Mouse (Mus musculus) CH12.LX (cell line): ENCODE results near the gene Prdm2. TPM values are rescaled to one million over a fixed set of nuclear protein-coding genes. Genes with fewer than 3 reads are reported as not detected.
A peak's percentile ranks its signal among the peaks of the same experiment; 100 is the strongest.

Source experiments
- DNase-seq: peaks from one replicate; pipeline ENCODE4 v3.0.0-alpha.2; 2013; ENCODE audit errors: extremely low read depth
- H3K27ac ChIP-seq: 2 replicates; pipeline ENCODE4 v1.5.1; 2012; ENCODE audit warnings: low read depth, mild to moderate bottlenecking, control low read depth, moderate library complexity; ENCODE audit not compliant: insufficient read depth
- H3K27me3 ChIP-seq: replicated peaks from 2 replicates; pipeline ENCODE3; 2012; ENCODE audit warnings: inconsistent platforms
- H3K36me3 ChIP-seq, 2 experiments: replicated peaks in 1 of 2; 2 replicates each; pipeline versions ENCODE3 to v1.6.1; 2012; ENCODE audit warnings: inconsistent platforms in 1 of 2, low read length in 1 of 2, mild to moderate bottlenecking in 1 of 2, mixed read lengths in 1 of 2, moderate library complexity in 1 of 2; ENCODE audit not compliant: control insufficient read depth in 1 of 2, insufficient read depth in 1 of 2
- H3K4me1 ChIP-seq, 2 experiments: 2 replicates each; pipeline ENCODE4 v1.6.1; 2012; ENCODE audit warnings: inconsistent platforms in 1 of 2, moderate library complexity in 1 of 2; ENCODE audit not compliant: insufficient read depth in 2 of 2, control insufficient read depth in 1 of 2
- H3K4me2 ChIP-seq: 2 replicates; pipeline ENCODE4 v1.6.1; 2012; ENCODE audit warnings: low read depth, mild to moderate bottlenecking, control low read depth; ENCODE audit not compliant: poor library complexity, insufficient read depth, severe bottlenecking
- H3K4me3 ChIP-seq, 3 experiments: fragments of 150-350 bp in 1 of 3; sonication (generic) in 1 of 3; replicated peaks in 1 of 3; 2 replicates each; pipeline versions ENCODE3 to v1.5.1; 2011 to 2012; ENCODE audit warnings: low read depth in 2 of 3, low read length in 2 of 3, mild to moderate bottlenecking in 2 of 3, moderate library complexity in 2 of 3, control low read depth in 1 of 3, improper control_type of control experiment in 1 of 3, inconsistent platforms in 1 of 3, mixed read lengths in 1 of 3; ENCODE audit not compliant: poor library complexity in 1 of 3
- H3K79me2 ChIP-seq: replicated peaks from 2 replicates; pipeline ENCODE4 v1.6.1; 2012; ENCODE audit warnings: mild to moderate bottlenecking, moderate library complexity; ENCODE audit not compliant: control insufficient read depth, poor library complexity, insufficient read depth, severe bottlenecking; ENCODE audit errors: extremely low read depth
- H3K9ac ChIP-seq: 2 replicates; pipeline ENCODE4 v1.6.1; 2012; ENCODE audit warnings: low read depth, mild to moderate bottlenecking, control low read depth, moderate library complexity; ENCODE audit not compliant: insufficient read depth
- H3K9me3 ChIP-seq: replicated peaks from 2 replicates; pipeline ENCODE3; 2012; ENCODE audit warnings: low read length, inconsistent platforms, mixed read lengths
- BHLHE40 ChIP-seq: IDR thresholded peaks from 2 replicates; pipeline ENCODE4 v1.6.1; 2011; ENCODE audit warnings: mild to moderate bottlenecking, low read depth, low read length, improper control_type of control experiment
- CTCF ChIP-seq, 2 experiments: IDR thresholded peaks in 1 of 2; conservative IDR thresholded peaks in 1 of 2; 2 replicates each; pipeline ENCODE4 v1.5.1; 2011 to 2012; ENCODE audit warnings: low read depth in 2 of 2, low read length in 2 of 2, improper control_type of control experiment in 1 of 2, inconsistent platforms in 1 of 2, mild to moderate bottlenecking in 1 of 2, moderate library complexity in 1 of 2
- E2F4 ChIP-seq: IDR thresholded peaks from 2 replicates; pipeline ENCODE4 v1.6.1; 2011; ENCODE audit warnings: low read depth, low read length, improper control_type of control experiment; ENCODE audit not compliant: insufficient replicate concordance
- ELF1 ChIP-seq: IDR thresholded peaks from 2 replicates; pipeline ENCODE4 v1.6.1; 2014; ENCODE audit warnings: low read depth, mild to moderate bottlenecking, inconsistent platforms, low read length, improper control_type of control experiment
- EP300 ChIP-seq: IDR thresholded peaks from 2 replicates; pipeline ENCODE4 v1.6.1; 2011; ENCODE audit warnings: low read length, improper control_type of control experiment
- ETS1 ChIP-seq: conservative IDR thresholded peaks from 2 replicates; pipeline ENCODE4 v1.6.1; 2012; ENCODE audit warnings: low read depth, mild to moderate bottlenecking, inconsistent platforms, low read length, improper control_type of control experiment, moderate library complexity
- IRF4 ChIP-seq: IDR thresholded peaks from 2 replicates; pipeline ENCODE4 v1.6.1; 2014; ENCODE audit warnings: low read depth, mild to moderate bottlenecking, inconsistent platforms, low read length, improper control_type of control experiment
- MAFK ChIP-seq: IDR thresholded peaks from 2 replicates; pipeline ENCODE4 v1.6.1; 2011; ENCODE audit warnings: low read length, improper control_type of control experiment; ENCODE audit not compliant: insufficient replicate concordance
- MAX ChIP-seq: IDR thresholded peaks from 2 replicates; pipeline ENCODE4 v1.6.1; 2011; ENCODE audit warnings: low read length, improper control_type of control experiment
- MEF2A ChIP-seq: IDR thresholded peaks from 2 replicates; pipeline ENCODE4 v1.6.1; 2014; ENCODE audit warnings: low read depth, mild to moderate bottlenecking, inconsistent platforms, low read length, improper control_type of control experiment, borderline replicate concordance
- MXI1 ChIP-seq: IDR thresholded peaks from 2 replicates; pipeline ENCODE4 v1.6.1; 2011; ENCODE audit warnings: mild to moderate bottlenecking, low read depth, low read length, improper control_type of control experiment
- MYC ChIP-seq: IDR thresholded peaks from 2 replicates; pipeline ENCODE4 v1.6.1; 2011; ENCODE audit warnings: low read depth, mild to moderate bottlenecking, improper control_type of control experiment, low read length
- POLR2A ChIP-seq: IDR thresholded peaks from 2 replicates; pipeline ENCODE4 v1.6.1; 2011; ENCODE audit warnings: low read depth, mild to moderate bottlenecking, improper control_type of control experiment, low read length
- POLR2AphosphoS2 ChIP-seq: IDR thresholded peaks from 2 replicates; pipeline ENCODE4 v1.6.1; 2011; ENCODE audit warnings: low read depth, low read length, improper control_type of control experiment
- RCOR1 ChIP-seq: conservative IDR thresholded peaks from 2 replicates; pipeline ENCODE4 v1.6.1; 2012; ENCODE audit warnings: low read depth, mild to moderate bottlenecking, inconsistent platforms, low read length, improper control_type of control experiment
- SIN3A ChIP-seq: IDR thresholded peaks from 2 replicates; pipeline ENCODE4 v1.6.1; 2012; ENCODE audit warnings: low read length, improper control_type of control experiment, inconsistent platforms
- TCF12 ChIP-seq: IDR thresholded peaks from 2 replicates; pipeline ENCODE4 v1.6.1; 2014; ENCODE audit warnings: low read depth, mild to moderate bottlenecking, inconsistent platforms, low read length, improper control_type of control experiment
- UBTF ChIP-seq: IDR thresholded peaks from 2 replicates; pipeline ENCODE4 v1.6.1; 2012; ENCODE audit warnings: low read depth, mild to moderate bottlenecking, inconsistent platforms, low read length, improper control_type of control experiment, moderate library complexity
- USF1 ChIP-seq: IDR thresholded peaks from 2 replicates; pipeline ENCODE4 v1.6.1; 2014; ENCODE audit warnings: low read depth, mild to moderate bottlenecking, inconsistent platforms, low read length, improper control_type of control experiment
- ZKSCAN1 ChIP-seq: IDR thresholded peaks from 2 replicates; pipeline ENCODE4 v1.6.1; 2012; ENCODE audit warnings: low read depth, inconsistent platforms, low read length, improper control_type of control experiment, borderline replicate concordance
- dilution Hi-C: fragments of 300-500 bp; cut with MboI; formaldehyde crosslinking; loops from 2 replicates; pipeline ENCODE4 v1.14.3; 2020; ENCODE audit warnings: low sequenced_read_pairs; ENCODE audit not compliant: extremely low pct_unique_long_range_greater_than_20kb, extremely low pct_ligation_motif_present
- in situ Hi-C: fragments of 300-500 bp; cut with MboI; formaldehyde crosslinking; loops from 3 replicates; pipeline ENCODE4 v1.14.3; 2019; ENCODE audit warnings: low sequenced_read_pairs, low pct_ligation_motif_present, low pct_unique_long_range_greater_than_20kb, mixed read lengths
- polyA plus RNA-seq: library from polyadenylated mRNA; unstranded; fragments of >175 nt; gene quantifications from 2 replicates; pipeline ENCODE4 v1.2.1, GENCODE M21; 2012; ENCODE audit warnings: low read depth; ENCODE audit not compliant: insufficient read length
- total RNA-seq, 2 experiments: library from RNA; depleted of rRNA; stranded (reverse); fragments of 300-350 nt in 1 of 2; fragments of >200 nt in 1 of 2; gene quantifications; 2 replicates each; pipeline ENCODE4 v1.2.3; 2012 to 2014

The Prdm2 gene
- total and polyA plus RNA-seq, 3 experiments = 3.8 to 16.1 (median 7.1) TPM

DNA sequence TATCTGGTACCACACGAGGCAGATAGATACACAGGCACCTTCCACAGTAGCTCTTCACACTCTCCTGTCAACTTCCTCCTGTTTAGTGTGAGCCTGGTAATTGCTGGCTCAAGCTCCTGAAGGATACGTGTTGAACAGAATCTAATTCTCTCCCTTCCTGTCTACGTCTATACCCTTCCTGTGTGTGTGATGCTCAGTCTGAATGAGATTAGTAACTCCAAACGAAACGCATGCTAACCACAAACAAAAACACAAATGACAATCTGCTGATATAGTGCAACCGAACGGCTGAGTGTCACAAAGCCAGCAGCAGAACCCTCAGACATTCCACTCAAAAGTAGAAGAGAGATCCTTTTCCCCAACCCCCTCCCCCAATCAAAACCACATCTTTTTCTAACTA, 69.2 kb downstream of the Prdm2 start:
- H3K9me3 ChIP-seq = no peaks in the 10 kb centered on the region
- H3K27me3 ChIP-seq = no peaks in the 10 kb centered on the region
- TF ChIP-seq CTCF (conservative IDR thresholded peaks at IDR 0.05 in 1 of 2, IDR thresholded peaks at IDR 0.05 in 1 of 2; ENCODE audit: low read depth in 2 of 2, low read length in 2 of 2) (no peak), E2F4 (no peak), MAX (no peak), EP300 (no peak), MYC (no peak), TCF12 (no peak), RCOR1 (no peak), ZKSCAN1 (no peak), USF1 (no peak), UBTF (no peak)
- H3K36me3 ChIP-seq = peaks cover 15 to 59% of the 10 kb centered on the region in 2 experiments
- peaks cover 61% of the 10 kb centered on the region for H3K79me2 ChIP-seq
- no peak overlapping the region for H3K4me3 ChIP-seq
- peak overlapping the region; percentile 41; the same call in 1 of the 2 replicates for H3K27ac ChIP-seq
- no peak overlapping the region for H3K4me2 ChIP-seq
- peaks cover 15 to 52% of the 10 kb centered on the region in 2 experiments for H3K4me1 ChIP-seq
- no peak overlapping the region for H3K9ac ChIP-seq
- no peak for DNase-seq
- dilution Hi-C loops = no loop called here
- in situ Hi-C loops = no loop called here

DNA sequence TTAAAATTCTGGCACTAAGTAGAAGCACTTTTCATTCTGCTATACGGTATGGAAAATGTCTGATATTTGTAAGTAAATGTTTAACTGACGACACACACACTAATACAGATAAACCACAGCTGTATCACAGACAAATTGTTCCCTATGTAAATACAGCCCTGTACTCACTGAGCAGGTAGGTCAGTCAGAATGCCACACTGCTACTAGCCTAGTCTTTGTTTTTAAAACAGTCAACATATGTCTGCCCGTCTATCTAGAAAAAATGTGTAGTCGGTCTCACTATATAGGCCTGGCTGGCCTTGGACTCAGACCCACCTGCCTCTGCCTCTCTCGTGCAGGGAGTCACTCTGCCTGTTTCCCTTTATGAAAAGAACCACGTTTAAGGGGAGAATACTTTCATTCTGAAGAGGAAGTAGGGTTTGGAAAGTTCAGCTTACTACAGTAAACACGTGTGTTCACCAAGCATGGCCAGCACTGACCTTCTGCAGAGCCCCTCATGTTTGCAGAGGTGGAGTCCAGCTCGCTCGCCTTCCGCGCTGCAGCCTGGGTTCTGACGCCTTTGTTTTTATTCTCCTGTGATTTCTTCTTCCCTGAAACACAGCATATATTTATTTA, 71.0 kb downstream of the Prdm2 start:
- TF ChIP-seq ELF1 = no peak
- TF ChIP-seq MAX = peak; percentile 90
- TF ChIP-seq IRF4 = peak; percentile 48; the same call in 1 of the 2 replicates
- peak; percentile 93 for TF ChIP-seq BHLHE40
- no peak for TF ChIP-seq E2F4
- no peak for TF ChIP-seq MAFK
- 0 out of 2 replicates have a peak, but pooled peaks have one; percentile 23 for TF ChIP-seq EP300
- TF ChIP-seq USF1 = no peak
- TF ChIP-seq SIN3A = peak; percentile 73
- no peak for TF ChIP-seq POLR2A
- TF ChIP-seq MXI1 = peak; percentile 94
- peak; percentile 93 for TF ChIP-seq MYC
- TF ChIP-seq ETS1 = peak; percentile 75
- no peak for TF ChIP-seq POLR2AphosphoS2
- TF ChIP-seq MEF2A = peak; percentile 10; the same call in 1 of the 2 replicates
- H3K79me2 ChIP-seq = peaks cover 48% of the 10 kb centered on the region
- no peak overlapping the region for H3K4me2 ChIP-seq
- no peak overlapping the region for H3K4me3 ChIP-seq
- in situ Hi-C loops (no loop called here), dilution Hi-C loops (no loop called here)
- peak overlapping the region; percentile 4 for H3K27ac ChIP-seq
- peaks cover 15 to 47% of the 10 kb centered on the region in 2 experiments for H3K4me1 ChIP-seq
- H3K9me3 ChIP-seq = no peaks in the 10 kb centered on the region
- H3K9ac ChIP-seq = no peak overlapping the region
- no peaks in the 10 kb centered on the region for H3K27me3 ChIP-seq
- DNase-seq = peak; percentile 48
- peaks cover 15 to 52% of the 10 kb centered on the region in 2 experiments for H3K36me3 ChIP-seq
